Mouse (Mus musculus) lung, postnatal 0 days (tissue): ENCODE measurements around the gene Mgst3. TPM values are rescaled to one million over a fixed set of nuclear protein-coding genes. Genes with fewer than 3 reads are reported as not detected.

ENCODE experiments used
- ATAC-seq: fragments of 200-750 bp; cut with Nextera tagmentation; 2 replicates; pipeline ENCODE4 v1.8.0; 2017; ENCODE audit warnings: moderate library complexity
- DNase-seq: peaks from one replicate; pipeline ENCODE4 v3.0.0-alpha.2; 2016; ENCODE audit warnings: low spot score
- H3K27ac ChIP-seq: fragments of 300-500 bp; sonication (generic); 2 replicates; pipeline ENCODE4 v1.5.1; 2014; ENCODE audit warnings: antibody characterized with exemption, mild to moderate bottlenecking, low read length, mixed read lengths
- H3K27me3 ChIP-seq: fragments of 300-500 bp; sonication (generic); replicated peaks from 2 replicates; pipeline ENCODE4 v1.6.1; 2014; ENCODE audit warnings: low read length, mixed read lengths; ENCODE audit not compliant: insufficient read depth
- H3K36me3 ChIP-seq: fragments of 300-500 bp; sonication (generic); 2 replicates; pipeline ENCODE4 v1.6.1; 2014; ENCODE audit warnings: low read length, mixed read lengths; ENCODE audit not compliant: insufficient read depth
- H3K4me1 ChIP-seq: fragments of 300-500 bp; sonication (generic); 2 replicates; pipeline ENCODE4 v1.6.1; 2014; ENCODE audit warnings: antibody characterized with exemption, low read depth, low read length, mixed read lengths; ENCODE audit not compliant: insufficient read depth
- H3K4me2 ChIP-seq: fragments of 300-500 bp; sonication (generic); replicated peaks from 2 replicates; pipeline ENCODE4 v1.6.1; 2014; ENCODE audit warnings: low read depth, mild to moderate bottlenecking, low read length, moderate library complexity, mixed read lengths
- H3K4me3 ChIP-seq: fragments of 300-500 bp; sonication (generic); 2 replicates; pipeline ENCODE4 v1.5.1; 2014; ENCODE audit warnings: low read depth, low read length
- H3K9ac ChIP-seq: fragments of 300-500 bp; sonication (generic); replicated peaks from 2 replicates; pipeline ENCODE4 v1.6.1; 2014; ENCODE audit warnings: low read depth, mild to moderate bottlenecking
- H3K9me3 ChIP-seq: fragments of 300-500 bp; sonication (generic); 2 replicates; pipeline ENCODE4 v1.6.1; 2016; ENCODE audit warnings: low read length, mixed read lengths
- CTCF ChIP-seq: IDR thresholded peaks from 2 replicates; pipeline ENCODE4 v1.5.1; 2016; ENCODE audit warnings: antibody characterized with exemption, mild to moderate bottlenecking
- EP300 ChIP-seq: IDR thresholded peaks from 2 replicates; pipeline ENCODE4 v1.6.1; 2016; ENCODE audit warnings: antibody characterized with exemption, mild to moderate bottlenecking, control low read depth
- WGBS: fragments of 180-500 bp; shearing (Covaris S2); extraction: QIAGEN DNeasy Blood & Tissue Kit; methylation state at CpG from one replicate; pipeline ENCODE4 v1.1.7; 2014; 5-methylcytosine and 5-hydroxymethylcytosine counted together
- polyA plus RNA-seq: library from polyadenylated mRNA; unstranded; fragments of >200 nt; fragmentation: Nextera tagmentation; extraction: Ambion mirVana; gene quantifications from 2 replicates; pipeline ENCODE4 v1.2.1, GENCODE M21; 2015

Mgst3 gene
- polyA plus RNA-seq, 1 experiment from 2014 or later: 70.1 TPM

DNA sequence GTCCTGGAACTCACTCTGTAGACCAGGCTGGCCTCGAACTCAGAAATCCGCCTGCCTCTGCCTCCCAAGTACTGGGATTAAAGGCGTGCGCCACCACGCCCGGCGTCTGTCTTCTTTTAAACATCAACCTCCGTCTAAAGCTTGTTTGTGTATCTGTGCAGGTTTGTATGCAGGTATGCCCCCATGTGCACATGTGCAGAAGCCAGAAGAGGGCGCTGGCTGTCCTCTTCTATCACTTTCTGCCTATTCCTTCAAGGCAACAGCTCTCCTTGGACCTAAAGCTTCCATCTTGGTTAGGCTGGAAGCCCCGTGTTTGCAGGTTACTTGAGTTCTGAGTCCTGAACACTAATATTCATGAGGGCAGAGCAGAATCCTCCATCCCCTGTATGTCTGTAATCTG lies 50.8 kb downstream of the Mgst3 start:
- TF ChIP-seq EP300 (no peak), CTCF (no peak)
- Histone ChIP-seq H3K4me1 (no peaks in the 10 kb centered on the region), H3K9me3 (no peaks in the 10 kb centered on the region), H3K27me3 (no peaks in the 10 kb centered on the region), H3K4me3 (no peak overlapping the region), H3K27ac (no peak overlapping the region), H3K4me2 (no peak overlapping the region), H3K9ac (no peak overlapping the region), H3K36me3 (no peaks in the 10 kb centered on the region)
- ATAC-seq (no peak), DNase-seq (no peak)
- 87% methylated on average over 10 of the region's 10 CpGs for WGBS

DNA sequence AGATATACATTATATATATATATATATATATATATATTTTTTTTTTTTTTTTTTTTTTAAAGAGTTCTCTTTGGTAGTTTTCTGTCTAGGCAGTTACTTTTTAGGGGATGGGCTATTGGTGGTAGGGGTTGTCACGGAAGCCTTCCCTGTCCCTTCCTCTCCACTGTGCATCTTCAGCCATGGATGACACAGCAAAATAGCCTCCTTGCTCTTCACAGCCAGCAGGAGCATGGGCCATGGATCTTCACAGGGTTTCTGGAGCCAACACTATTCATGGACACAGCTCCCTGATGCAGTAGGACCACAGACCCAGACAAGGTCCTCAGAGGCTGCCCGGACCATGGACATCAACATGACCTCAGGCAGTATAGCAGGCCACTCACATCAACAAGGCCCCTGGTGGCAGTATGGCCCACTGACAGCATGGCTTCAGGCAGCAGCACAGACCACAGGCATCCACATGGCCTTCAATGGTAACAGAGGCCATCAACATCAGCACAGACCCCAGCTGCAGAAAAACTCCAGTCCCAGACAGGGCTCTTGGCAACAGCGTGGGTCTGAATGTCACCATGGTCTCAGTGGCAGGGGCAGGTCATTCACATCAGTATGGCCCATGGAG lies 52.6 kb downstream of the Mgst3 start:
- DNase-seq (no peak), ATAC-seq (no peak)
- 92% methylated on average over 3 of the region's 3 CpGs for WGBS
- peak overlapping the region; percentile 76; the same call in 1 of the 2 replicates for H3K4me2 ChIP-seq
- no peaks in the 10 kb centered on the region for H3K36me3 ChIP-seq
- no peaks in the 10 kb centered on the region for H3K9me3 ChIP-seq
- no peak overlapping the region for H3K4me3 ChIP-seq
- TF ChIP-seq CTCF (peak; percentile 11; the same call in 1 of the 2 replicates), EP300 (no peak)
- H3K4me1 ChIP-seq: no peaks in the 10 kb centered on the region
- H3K9ac ChIP-seq: no peak overlapping the region
- H3K27ac ChIP-seq: no peak overlapping the region
- no peaks in the 10 kb centered on the region for H3K27me3 ChIP-seq

DNA sequence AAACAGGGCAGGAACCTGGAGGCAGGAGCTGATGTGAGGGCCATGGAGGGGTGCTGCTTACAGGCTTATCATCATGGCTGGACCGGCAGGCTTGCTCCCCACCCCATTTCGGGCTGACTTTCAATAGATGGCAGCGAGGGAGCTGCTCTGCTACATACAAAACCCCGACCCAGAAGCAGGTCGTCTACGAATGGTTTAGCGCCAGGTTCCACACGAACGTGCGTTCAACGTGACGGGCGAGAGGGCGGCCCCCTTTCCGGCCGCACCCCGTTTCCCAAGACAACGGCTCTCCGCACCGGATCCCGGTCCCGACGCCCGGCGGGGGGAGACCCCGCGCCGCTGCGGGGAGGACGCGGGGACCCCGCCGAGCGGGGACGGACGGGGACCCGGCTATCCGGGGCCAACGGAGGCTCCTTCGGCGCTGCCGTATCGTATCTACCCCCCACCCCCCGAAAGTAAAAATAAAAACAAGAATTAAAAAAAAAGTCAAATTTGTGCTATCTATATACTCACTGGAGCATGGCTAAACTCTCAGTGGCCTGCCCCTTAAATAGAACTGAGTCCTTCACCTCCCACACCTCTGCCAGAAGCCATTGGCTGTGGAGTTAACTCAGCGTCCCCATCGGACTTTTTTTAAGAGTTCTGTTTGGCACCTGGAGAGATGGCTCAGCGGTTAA lies 53.4 kb downstream of the Mgst3 start:
- 2% methylated on average over 47 of the region's 47 CpGs for WGBS
- ATAC-seq (peak; percentile 56), DNase-seq (no peak)
- no peaks in the 10 kb centered on the region for H3K36me3 ChIP-seq
- no peak overlapping the region for H3K27ac ChIP-seq
- no peaks in the 10 kb centered on the region for H3K27me3 ChIP-seq
- H3K4me2 ChIP-seq: peak overlapping the region; percentile 76
- H3K9me3 ChIP-seq: no peaks in the 10 kb centered on the region
- TF ChIP-seq CTCF: no peak
- no peak for TF ChIP-seq EP300
- no peaks in the 10 kb centered on the region for H3K4me1 ChIP-seq
- peak overlapping the region; percentile 46 for H3K4me3 ChIP-seq
- peak overlapping the region; percentile 39; the same call in 1 of the 2 replicates for H3K9ac ChIP-seq

DNA sequence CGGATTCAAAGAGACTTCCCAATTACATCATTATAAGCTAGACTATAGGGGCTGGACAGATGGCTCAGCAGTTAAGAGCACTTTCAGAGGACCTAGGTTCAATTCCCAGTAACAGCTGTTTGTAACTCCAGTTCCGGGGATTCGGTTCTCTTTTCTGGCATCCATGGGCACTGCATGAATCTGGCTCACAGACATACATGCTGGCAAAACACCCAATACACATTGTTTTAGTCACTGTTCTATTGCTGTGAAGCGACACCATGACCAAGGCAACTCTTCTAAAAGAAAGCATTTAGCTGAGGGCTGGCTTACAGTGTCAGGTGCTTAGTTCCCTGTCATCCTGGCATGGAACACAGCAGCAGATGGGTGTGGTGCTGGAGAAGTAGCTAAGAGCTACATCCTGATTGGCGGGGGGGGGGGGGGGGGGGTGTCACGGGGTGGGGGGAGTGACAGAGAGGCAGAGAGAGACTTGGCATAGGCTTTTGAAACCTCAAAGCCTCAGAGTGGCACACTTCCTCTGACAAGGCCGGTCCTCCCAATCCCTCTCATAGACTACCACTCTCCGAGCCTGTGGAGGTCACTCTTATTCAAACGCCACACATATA lies 54.4 kb downstream of the Mgst3 start:
- Histone ChIP-seq H3K27me3 (no peaks in the 10 kb centered on the region), H3K9ac (no peak overlapping the region), H3K4me1 (no peaks in the 10 kb centered on the region), H3K9me3 (no peaks in the 10 kb centered on the region), H3K4me3 (no peak overlapping the region), H3K36me3 (no peaks in the 10 kb centered on the region), H3K4me2 (no peak overlapping the region), H3K27ac (no peak overlapping the region)
- ATAC-seq (peak; percentile 23; the same call in 1 of the 2 replicates), DNase-seq (peak; percentile 51)
- 69% methylated on average over 7 of the region's 9 CpGs for WGBS
- no peak for TF ChIP-seq EP300
- no peak for TF ChIP-seq CTCF

DNA sequence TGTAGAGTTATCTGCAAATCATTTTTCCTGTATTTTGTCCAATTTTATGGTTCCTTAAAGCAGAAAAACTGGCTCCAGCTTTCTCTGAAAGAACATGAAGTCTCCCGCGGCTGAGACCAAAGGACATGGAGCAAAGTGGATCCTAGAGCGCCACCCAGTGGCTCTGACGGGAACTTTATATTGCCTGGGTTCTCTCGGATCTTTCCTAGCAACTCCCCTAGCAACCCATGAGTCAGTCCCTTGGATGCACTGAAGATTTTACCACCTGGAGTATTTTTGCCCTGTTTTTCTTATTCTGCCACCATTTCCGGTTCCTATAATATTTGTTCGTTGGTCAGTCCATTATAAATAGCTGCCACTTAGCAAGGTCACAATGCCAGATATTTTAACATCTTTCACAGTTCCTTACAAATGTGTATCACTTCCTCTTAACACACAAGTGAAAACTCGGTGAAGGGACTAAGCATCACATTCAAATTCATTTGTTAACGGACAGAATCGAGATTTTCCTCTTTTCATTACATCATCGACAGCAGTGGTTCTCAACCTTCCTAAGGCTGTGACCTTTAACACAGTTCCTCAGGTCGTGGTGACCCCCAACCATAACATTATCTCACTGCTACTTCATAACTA lies 56.1 kb downstream of the Mgst3 start:
- H3K9ac ChIP-seq: no peak overlapping the region
- 17% methylated on average over 12 of the region's 12 CpGs for WGBS
- H3K27me3 ChIP-seq: no peaks in the 10 kb centered on the region
- no peaks in the 10 kb centered on the region for H3K4me1 ChIP-seq
- DNase-seq: peak; percentile 92
- peaks cover 3% of the 10 kb centered on the region; the same call in 1 of the 2 replicates for H3K36me3 ChIP-seq
- no peak overlapping the region for H3K27ac ChIP-seq
- ATAC-seq: peak; percentile 78
- H3K9me3 ChIP-seq: no peaks in the 10 kb centered on the region
- no peak overlapping the region for H3K4me3 ChIP-seq
- TF ChIP-seq EP300: 0 out of 2 replicates have a peak, but pooled peaks have one; percentile 28
- TF ChIP-seq CTCF: peak; percentile 89
- no peak overlapping the region for H3K4me2 ChIP-seq

DNA sequence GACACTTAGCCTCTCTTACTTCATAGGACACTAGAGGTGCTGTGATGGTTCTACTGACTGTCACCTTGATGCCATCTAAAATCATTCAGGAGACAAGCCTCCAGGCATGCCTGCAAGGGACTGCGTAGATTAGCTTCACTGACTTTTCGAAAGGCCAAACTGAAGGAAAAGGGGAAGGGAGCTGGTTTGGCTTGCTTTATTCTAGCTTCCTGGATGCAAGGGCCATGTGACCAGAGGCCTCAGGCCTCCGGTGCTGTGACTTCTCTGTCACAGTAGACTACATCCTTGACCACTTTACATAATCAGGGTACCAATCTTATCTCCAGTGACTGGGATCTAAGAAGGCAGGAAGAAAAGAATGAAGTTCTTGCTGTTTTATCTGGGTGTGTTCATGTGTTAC lies 57.2 kb downstream of the Mgst3 start:
- no peak for ATAC-seq
- 82% methylated on average over 3 of the region's 3 CpGs for WGBS
- H3K4me3 ChIP-seq: no peak overlapping the region

More for the DNA sequence above, 57.2 kb downstream of the Mgst3 start:
- Histone ChIP-seq H3K27ac (no peak overlapping the region), H3K4me2 (no peak overlapping the region), H3K9ac (no peak overlapping the region), H3K27me3 (no peaks in the 10 kb centered on the region), H3K4me1 (no peaks in the 10 kb centered on the region), H3K36me3 (peaks cover 5% of the 10 kb centered on the region; the same call in 1 of the 2 replicates), H3K9me3 (no peaks in the 10 kb centered on the region)
- no peak for TF ChIP-seq EP300
- no peak for TF ChIP-seq CTCF
- no peak for DNase-seq
